Mouse (Mus musculus) C3H10T1/2 (cell line): ENCODE data around the gene Nhsl2. TPM values are rescaled to one million over a fixed set of nuclear protein-coding genes. Genes with fewer than 3 reads are reported as not detected.

Source experiments
- polyA plus RNA-seq, 2 experiments: library from polyadenylated mRNA; unstranded; fragments of >200 nt; fragmentation: generic; extraction: Trizol; gene quantifications; one replicate each; pipeline ENCODE4 v1.2.1; 2012; ENCODE audit warnings: missing spikeins in 2 of 2

Gene Nhsl2
- under 1 TPM; under 0.01 to 0.11 TPM for polyA plus RNA-seq

GRCm38 (mm10) chrX:101849281-101849821 is at the start of gene Nhsl2:
Nhsl2 (plus strand) TSS chrX:101849385.

GRCm38 (mm10) chrX:102070591-102071471 is 221.6 kb downstream of the Nhsl2 start, which contains the start of gene Rtl5:
Rtl5 (minus strand) TSS chrX:102071304.

GRCm38 (mm10) chrX:102119042-102119864 is 270.1 kb downstream of the Nhsl2 start, which contains the start of gene Pin4:
Pin4 (plus strand) TSS chrX:102119447.

Other genes with a start within 250 kb of the Nhsl2 start
- gene Ogt, start 209.3 kb upstream of the Nhsl2 start, polyA plus RNA-seq, result 10 to 100 TPM in 1 of 2 experiments, 1 to 10 TPM in 1; 1.1 to 23.5 TPM
- not detected for gene Cxcr3, start 115.1 kb upstream of the Nhsl2 start, polyA plus RNA-seq
- not detected for gene Gm4779, start 55.0 kb upstream of the Nhsl2 start, polyA plus RNA-seq
- not detected for gene 8030474K03Rik, start 54.7 kb upstream of the Nhsl2 start, polyA plus RNA-seq
- gene Rtl5, start 221.9 kb downstream of the Nhsl2 start, polyA plus RNA-seq, result not detected